Mouse (Mus musculus) lung, embryonic 15.5 days (tissue): ENCODE measurements at regions not wholly inside any gene's neighbourhood (a gene's known extent, or its start where the extent isn't known, plus 50 kb on each side); places are given as distances from the start of the nearest gene placed in this dataset.

Experiments used
- ATAC-seq: fragments of 200-750 bp; cut with Nextera tagmentation; 2 replicates; pipeline ENCODE4 v1.8.0; 2017; ENCODE audit warnings: moderate number of reproducible peaks, borderline replicate concordance; ENCODE audit not compliant: low FRiP score, low TSS enrichment; ENCODE audit errors: extremely low read depth
- H3K27ac ChIP-seq: fragments of 300-500 bp; sonication (generic); 2 replicates; pipeline ENCODE4 v1.5.1; 2015; ENCODE audit warnings: moderate library complexity, mild to moderate bottlenecking, inconsistent platforms
- H3K27me3 ChIP-seq: fragments of 300-500 bp; sonication (generic); 2 replicates; pipeline ENCODE4 v1.6.1; 2015; ENCODE audit warnings: inconsistent platforms
- H3K36me3 ChIP-seq: fragments of 300-500 bp; sonication (generic); 2 replicates; pipeline ENCODE4 v1.6.1; 2015; ENCODE audit warnings: inconsistent platforms
- H3K4me1 ChIP-seq: fragments of 300-500 bp; sonication (generic); 2 replicates; pipeline ENCODE4 v1.6.1; 2015; ENCODE audit warnings: inconsistent platforms
- H3K4me2 ChIP-seq: fragments of 300-500 bp; sonication (generic); 2 replicates; pipeline ENCODE4 v1.6.1; 2015; ENCODE audit warnings: inconsistent platforms, mild to moderate bottlenecking, moderate library complexity
- H3K4me3 ChIP-seq: fragments of 300-500 bp; sonication (generic); 2 replicates; pipeline ENCODE4 v1.5.1; 2015; ENCODE audit warnings: mild to moderate bottlenecking, inconsistent platforms
- H3K9ac ChIP-seq: fragments of 300-500 bp; sonication (generic); 2 replicates; pipeline ENCODE4 v1.6.1; 2015; ENCODE audit warnings: inconsistent platforms
- H3K9me3 ChIP-seq: fragments of 300-500 bp; sonication (generic); 2 replicates; pipeline ENCODE4 v1.6.1; 2016; ENCODE audit warnings: inconsistent platforms
- WGBS: fragments of 180-500 bp; shearing (Covaris S2); methylation state at CpG from one replicate; pipeline ENCODE4 v1.1.7; 2015; 5-methylcytosine and 5-hydroxymethylcytosine counted together

- no peak for ATAC-seq
- Histone ChIP-seq H3K27ac (no peak overlapping the region), H3K4me3 (no peak overlapping the region), H3K9me3 (no peaks in the 10 kb centered on the region), H3K36me3 (no peaks in the 10 kb centered on the region), H3K4me1 (no peaks in the 10 kb centered on the region), H3K4me2 (no peak overlapping the region), H3K27me3 (no peaks in the 10 kb centered on the region), H3K9ac (no peak overlapping the region)
- WGBS: 86% methylated on average over 9 of the region's 9 CpGs
These were observed 185.6 kb downstream of the Rps15a start for GRCm38 (mm10) chr7:117930392-117930791.

DNA sequence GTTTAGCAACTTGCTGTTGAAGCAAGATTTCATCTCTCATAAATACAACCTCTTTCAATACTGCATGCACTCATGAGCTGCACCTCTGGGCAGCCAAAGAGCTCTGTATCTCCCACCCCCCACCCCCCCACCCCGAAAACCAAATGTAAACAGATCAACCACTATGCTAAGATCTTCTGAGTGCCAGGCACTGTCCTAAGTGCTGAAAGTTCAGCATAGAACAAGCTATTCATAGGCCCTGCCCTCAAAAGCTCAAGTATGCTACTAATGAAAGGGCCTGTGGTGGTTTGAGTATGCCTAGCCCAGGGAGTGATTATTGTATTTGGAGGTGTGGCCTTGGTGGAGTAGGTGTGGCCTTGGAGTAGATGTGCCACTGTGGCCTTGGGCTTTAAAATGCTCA lies 189.6 kb downstream of the Rps15a start:
- no peak overlapping the region for H3K4me2 ChIP-seq
- H3K4me1 ChIP-seq: no peaks in the 10 kb centered on the region
- H3K36me3 ChIP-seq: no peaks in the 10 kb centered on the region
- no peaks in the 10 kb centered on the region for H3K27me3 ChIP-seq
- no peak for ATAC-seq
- no peaks in the 10 kb centered on the region for H3K9me3 ChIP-seq
- no peak overlapping the region for H3K4me3 ChIP-seq
- no peak overlapping the region for H3K9ac ChIP-seq
- 5% methylated on average over 1 of the region's 1 CpGs for WGBS
- no peak overlapping the region for H3K27ac ChIP-seq

- Histone ChIP-seq H3K27me3 (no peaks in the 10 kb centered on the region), H3K4me3 (no peak overlapping the region), H3K4me1 (no peaks in the 10 kb centered on the region), H3K9me3 (no peaks in the 10 kb centered on the region), H3K4me2 (no peak overlapping the region), H3K9ac (no peak overlapping the region), H3K36me3 (no peaks in the 10 kb centered on the region), H3K27ac (no peak overlapping the region)
- no peak for ATAC-seq
These were observed 193.7 kb downstream of the Rps15a start for GRCm38 (mm10) chr7:117922270-117922669.

- Histone ChIP-seq H3K36me3 (no peaks in the 10 kb centered on the region), H3K4me3 (no peak overlapping the region), H3K9me3 (no peaks in the 10 kb centered on the region), H3K4me1 (peaks cover 4% of the 10 kb centered on the region; the same call in 1 of the 2 replicates), H3K27me3 (no peaks in the 10 kb centered on the region), H3K27ac (no peak overlapping the region), H3K9ac (no peak overlapping the region), H3K4me2 (no peak overlapping the region)
- ATAC-seq: no peak
- 84% methylated on average over 10 of the region's 10 CpGs for WGBS
These were observed 197.6 kb downstream of the Rps15a start for GRCm38 (mm10) chr7:117918206-117918995.

GRCm38 (mm10) chr7:117916915-117917314 lies 199.1 kb downstream of the Rps15a start:
- Histone ChIP-seq H3K4me3 (no peak overlapping the region), H3K9ac (no peak overlapping the region), H3K27ac (no peak overlapping the region), H3K4me1 (peaks cover 4% of the 10 kb centered on the region; the same call in 1 of the 2 replicates), H3K9me3 (no peaks in the 10 kb centered on the region), H3K4me2 (no peak overlapping the region), H3K36me3 (no peaks in the 10 kb centered on the region), H3K27me3 (no peaks in the 10 kb centered on the region)
- 89% methylated on average over 6 of the region's 6 CpGs for WGBS
- no peak for ATAC-seq

- Histone ChIP-seq H3K36me3 (no peaks in the 10 kb centered on the region), H3K9ac (no peak overlapping the region), H3K9me3 (no peaks in the 10 kb centered on the region), H3K4me1 (peaks cover 4% of the 10 kb centered on the region; the same call in 1 of the 2 replicates), H3K27me3 (no peaks in the 10 kb centered on the region), H3K4me3 (no peak overlapping the region), H3K4me2 (no peak overlapping the region), H3K27ac (no peak overlapping the region)
- WGBS: 41% methylated on average over 3 of the region's 3 CpGs
- peak; percentile 70; the same call in 1 of the 2 replicates for ATAC-seq
These were observed 203.5 kb downstream of the Rps15a start for GRCm38 (mm10) chr7:117912453-117912852.

GRCm38 (mm10) chr7:117911062-117911461 lies 204.9 kb downstream of the Rps15a start:
- H3K27ac ChIP-seq: no peak overlapping the region
- no peaks in the 10 kb centered on the region for H3K9me3 ChIP-seq
- H3K4me2 ChIP-seq: no peak overlapping the region
- no peak for ATAC-seq
- H3K27me3 ChIP-seq: no peaks in the 10 kb centered on the region
- H3K4me1 ChIP-seq: peaks cover 4% of the 10 kb centered on the region; the same call in 1 of the 2 replicates
- H3K36me3 ChIP-seq: no peaks in the 10 kb centered on the region
- WGBS: 76% methylated on average over 3 of the region's 3 CpGs
- H3K4me3 ChIP-seq: no peak overlapping the region
- H3K9ac ChIP-seq: no peak overlapping the region

GRCm38 (mm10) chr7:117896528-117896927 lies 219.5 kb downstream of the Rps15a start:
- H3K4me3 ChIP-seq: no peak overlapping the region
- H3K27ac ChIP-seq: no peak overlapping the region
- no peaks in the 10 kb centered on the region for H3K9me3 ChIP-seq
- WGBS: 73% methylated on average over 2 of the region's 2 CpGs
- no peak for ATAC-seq
- H3K9ac ChIP-seq: no peak overlapping the region
- no peaks in the 10 kb centered on the region for H3K36me3 ChIP-seq
- H3K4me2 ChIP-seq: no peak overlapping the region
- no peaks in the 10 kb centered on the region for H3K27me3 ChIP-seq
- H3K4me1 ChIP-seq: no peaks in the 10 kb centered on the region

DNA sequence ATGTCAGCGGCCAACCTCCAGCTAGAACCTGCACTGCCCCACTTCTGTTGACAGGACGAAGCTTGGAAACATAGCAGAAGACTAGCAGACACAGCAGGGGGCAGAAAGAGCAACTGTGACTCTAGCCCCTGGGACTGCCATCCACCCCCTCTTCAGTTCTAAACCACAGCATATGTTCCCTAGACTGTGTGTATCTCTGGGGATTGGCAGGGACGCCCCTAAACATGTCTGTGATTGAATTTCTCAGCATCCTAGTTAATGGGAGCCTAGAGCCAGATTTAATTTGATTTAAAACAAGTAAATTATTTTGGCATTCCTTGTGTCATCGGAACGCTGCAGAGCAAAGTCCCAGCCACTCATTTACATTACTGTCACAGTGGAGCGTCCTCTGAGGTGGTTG lies 228.7 kb downstream of the Rps15a start:
- H3K9me3 ChIP-seq: no peaks in the 10 kb centered on the region
- no peaks in the 10 kb centered on the region for H3K36me3 ChIP-seq
- H3K27ac ChIP-seq: no peak overlapping the region
- no peak overlapping the region for H3K4me3 ChIP-seq
- WGBS: 67% methylated on average over 6 of the region's 6 CpGs
- no peak overlapping the region for H3K9ac ChIP-seq
- H3K4me2 ChIP-seq: no peak overlapping the region
- no peaks in the 10 kb centered on the region for H3K27me3 ChIP-seq
- no peak for ATAC-seq
- no peaks in the 10 kb centered on the region for H3K4me1 ChIP-seq

DNA sequence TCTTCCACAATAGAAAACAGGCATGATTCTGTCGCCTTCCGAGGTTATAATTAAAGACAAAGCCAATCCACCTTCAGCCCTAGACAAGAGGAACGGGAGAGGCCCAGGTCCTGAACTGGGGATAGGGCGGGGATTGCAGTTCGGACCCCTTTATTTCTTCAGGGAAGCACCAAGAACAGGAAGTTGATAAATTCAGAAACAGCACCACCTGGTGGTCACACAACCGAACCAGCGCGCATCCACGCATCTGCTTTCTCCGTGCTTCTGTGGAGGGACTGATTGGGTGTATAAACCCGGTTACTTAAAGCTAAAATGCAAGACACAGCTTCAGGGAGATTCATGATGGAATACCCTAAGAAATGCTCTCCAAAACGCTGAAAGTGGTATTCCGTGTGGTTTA lies 233.2 kb downstream of the Rps15a start:
- Histone ChIP-seq H3K4me2 (no peak overlapping the region), H3K4me3 (no peak overlapping the region), H3K27ac (no peak overlapping the region), H3K9me3 (no peaks in the 10 kb centered on the region), H3K36me3 (no peaks in the 10 kb centered on the region), H3K27me3 (no peaks in the 10 kb centered on the region), H3K9ac (no peak overlapping the region), H3K4me1 (no peaks in the 10 kb centered on the region)
- WGBS: 7% methylated on average over 13 of the region's 13 CpGs
- ATAC-seq: no peak

DNA sequence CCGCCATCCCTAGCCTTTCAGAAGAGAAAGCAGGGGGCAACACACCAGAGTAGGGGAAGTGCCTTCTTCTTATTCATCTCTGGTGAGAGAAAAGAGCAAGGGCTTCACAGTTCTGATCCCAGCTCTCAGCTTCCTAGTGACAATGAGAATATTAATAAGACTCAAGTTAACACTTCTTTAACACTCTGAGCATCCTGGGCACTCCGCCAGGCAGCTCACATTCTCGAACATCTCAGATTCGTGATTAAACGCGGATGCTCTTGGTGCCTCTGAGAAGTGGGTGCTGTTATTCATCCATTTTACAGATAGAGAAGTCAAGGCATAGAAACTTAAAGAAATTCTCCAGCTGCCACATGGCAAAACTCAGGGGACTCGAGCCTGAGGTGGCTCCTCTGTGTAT lies 237.1 kb downstream of the Rps15a start:
- Histone ChIP-seq H3K36me3 (no peaks in the 10 kb centered on the region), H3K27ac (no peak overlapping the region)

GRCm38 (mm10) chr7:117875241-117875640 lies 240.7 kb downstream of the Rps15a start:
- 74% methylated on average over 2 of the region's 2 CpGs for WGBS

More for the DNA sequence above, 237.1 kb downstream of the Rps15a start:
- ATAC-seq: no peak
- Histone ChIP-seq H3K4me1 (no peaks in the 10 kb centered on the region), H3K27me3 (no peaks in the 10 kb centered on the region; the same call in 1 of the 2 replicates), H3K9me3 (no peaks in the 10 kb centered on the region), H3K4me2 (no peak overlapping the region), H3K9ac (no peak overlapping the region), H3K4me3 (no peak overlapping the region)
- WGBS: 61% methylated on average over 7 of the region's 7 CpGs

More at GRCm38 (mm10) chr7:117875241-117875640, 240.7 kb downstream of the Rps15a start:
- H3K27ac ChIP-seq: no peak overlapping the region
- H3K36me3 ChIP-seq: no peaks in the 10 kb centered on the region
- H3K4me1 ChIP-seq: no peaks in the 10 kb centered on the region
- H3K4me3 ChIP-seq: no peak overlapping the region
- no peak overlapping the region for H3K9ac ChIP-seq
- no peak overlapping the region for H3K4me2 ChIP-seq
- no peak for ATAC-seq
- no peaks in the 10 kb centered on the region; the same call in 1 of the 2 replicates for H3K27me3 ChIP-seq
- H3K9me3 ChIP-seq: no peaks in the 10 kb centered on the region
